Comparison of ENCODE assay signal across 14 mouse cellular contexts in the genomic region with DNA sequence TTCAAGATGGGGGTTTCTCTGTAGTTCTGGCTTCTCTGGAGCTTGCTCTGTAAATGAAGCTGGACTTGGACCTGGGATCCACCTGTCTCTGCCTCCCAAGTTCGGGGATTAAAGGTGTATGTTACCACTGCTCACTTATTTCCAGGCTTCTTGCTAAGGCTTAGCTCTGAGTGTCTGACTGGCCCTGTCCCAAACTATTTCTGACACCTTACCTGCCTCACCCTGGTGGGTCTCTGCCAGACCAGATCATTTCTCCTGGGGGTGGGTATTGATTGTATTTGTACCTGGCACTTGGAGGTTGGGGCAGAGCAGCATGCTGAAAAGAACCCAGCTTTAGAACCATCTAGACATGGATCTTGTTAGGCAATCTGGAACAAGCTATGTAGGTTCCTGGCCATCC. TPM values are rescaled to one million over a fixed set of nuclear protein-coding genes. Genes with fewer than 3 reads are reported as not detected.
"Had no signal": no experiment of that assay in that cellular context is flagged by ENCODE, and none has a peak within 500 bp of the region (broad histone marks: within the 10 kb centered on the region; RNA-seq: fewer than 3 reads in every experiment).

No protein-coding gene starts in this region.

- H3K4me3 ChIP-seq: layer of hippocampus, adult 2 months; limb, embryonic 10.5 days; limb, embryonic 13.5 days; liver, embryonic 13.5 days; midbrain, embryonic 13.5 days had no signal

- H3K9ac ChIP-seq: limb, embryonic 13.5 days; liver, embryonic 13.5 days; lung, embryonic 14.5 days; midbrain, embryonic 13.5 days had no signal

- H3K27ac ChIP-seq: kidney, postnatal 0 days; layer of hippocampus, adult 2 months; limb, embryonic 10.5 days; limb, embryonic 13.5 days; liver, embryonic 13.5 days; macrophage; midbrain, embryonic 13.5 days had no signal

- H3K4me1 ChIP-seq: limb, embryonic 10.5 days; limb, embryonic 13.5 days; liver, embryonic 13.5 days; midbrain, embryonic 13.5 days had no signal

- ATAC-seq: lung, postnatal 0 days had no signal

- H3K9me3 ChIP-seq: limb, embryonic 10.5 days; limb, embryonic 13.5 days; liver, embryonic 13.5 days; midbrain, embryonic 13.5 days had no signal

- H3K4me2 ChIP-seq: limb, embryonic 13.5 days; liver, embryonic 13.5 days; lung, embryonic 14.5 days; midbrain, embryonic 13.5 days had no signal

- DNase-seq: layer of hippocampus, adult 9-11 months; liver; liver, embryonic 13.5 days; thymus, adult 18-20 months; thymus, postnatal 36 days had no signal

- H3K36me3 ChIP-seq: limb, embryonic 10.5 days; limb, embryonic 13.5 days; liver, embryonic 13.5 days; midbrain, embryonic 13.5 days had no signal

RNA-seq across cellular contexts. Expression of a gene that starts 51.6 kb away (rescaled TPM):
- total RNA-seq: megakaryocyte, adult 5-6 weeks had no signal
- polyA plus RNA-seq: liver, embryonic 13.5 days; lung, postnatal 0 days had no signal
